17 mouse cellular contexts compared by ENCODE assay signal in the genomic region with DNA sequence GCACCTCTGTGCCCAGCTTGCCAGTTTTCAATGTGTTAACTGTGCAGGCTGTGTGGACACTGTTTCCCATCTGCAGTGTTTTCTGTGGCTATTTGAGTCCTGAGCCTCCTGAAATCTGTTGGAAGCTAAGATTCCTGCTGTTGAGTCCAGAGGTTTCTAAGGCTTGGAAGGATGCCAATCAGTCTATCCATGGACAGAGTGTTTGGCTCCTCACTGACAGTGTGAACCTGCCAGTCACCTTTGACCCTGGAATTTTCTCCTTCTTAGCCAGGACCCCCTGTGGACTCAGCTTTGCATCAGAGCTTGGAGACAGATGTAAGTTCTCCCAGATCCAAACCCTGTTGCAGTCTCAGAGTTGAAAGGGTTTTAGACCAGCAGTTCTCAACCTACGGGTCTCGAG. TPM values are rescaled to one million over a fixed set of nuclear protein-coding genes. Genes with fewer than 3 reads are reported as not detected.
DNase-seq lines count a peak whose midpoint lies in the region; ATAC-seq and TF ChIP-seq lines count a peak whose summit lies in the region.
"Had no signal": no experiment of that assay in that cellular context is flagged by ENCODE, and none has a peak within 500 bp of the region (broad histone marks: within the 10 kb centered on the region; RNA-seq: fewer than 3 reads in every experiment).

No protein-coding gene starts in this region.

- ATAC-seq in kidney, embryonic 16.5 days (ENCODE audit: low FRiP score, low TSS enrichment) = no peak
- ATAC-seq in liver, embryonic 11.5 days (replicated peaks; ENCODE audit: low FRiP score) = no peak
- ATAC-seq in stomach, postnatal 0 days (ENCODE audit: low FRiP score, low TSS enrichment) = no peak
- ATAC-seq: forebrain, embryonic 15.5 days had no signal

- H3K27me3 ChIP-seq in kidney, adult 2 months (replicated peaks; ENCODE audit: control insufficient read depth, insufficient read depth, low read length) = no peaks in the 10 kb centered on the region
- H3K27me3 ChIP-seq in kidney, embryonic 16.5 days (ENCODE audit: insufficient read depth, low read length) = no peaks in the 10 kb centered on the region
- no peaks in the 10 kb centered on the region for H3K27me3 ChIP-seq in liver, adult 2 months (ENCODE audit: control insufficient read depth, insufficient read depth, low read length)
- H3K27me3 ChIP-seq in liver, embryonic 11.5 days (replicated peaks; ENCODE audit: control insufficient read depth, insufficient read depth, low read length) = no peaks in the 10 kb centered on the region
- no peaks in the 10 kb centered on the region for H3K27me3 ChIP-seq in stomach, postnatal 0 days (ENCODE audit: control insufficient read depth, insufficient read depth, low read length)
- H3K27me3 ChIP-seq: forebrain, embryonic 15.5 days; hindbrain, embryonic 12.5 days had no signal

- no peak for TF ChIP-seq EP300 in stomach, postnatal 0 days (optimal IDR thresholded peaks at IDR 0.05)

- peaks cover 4% of the 10 kb centered on the region; the same call in 1 of the 2 replicates for H3K4me1 ChIP-seq in kidney, adult 2 months (ENCODE audit: control insufficient read depth, insufficient read depth, low read length)
- peaks cover 7% of the 10 kb centered on the region for H3K4me1 ChIP-seq in kidney, embryonic 16.5 days (ENCODE audit: insufficient read depth, low read length)
- peaks cover 14% of the 10 kb centered on the region for H3K4me1 ChIP-seq in liver, adult 2 months (ENCODE audit: control insufficient read depth, insufficient read depth, low read length)
- H3K4me1 ChIP-seq in liver, embryonic 11.5 days (replicated peaks; ENCODE audit: control insufficient read depth, insufficient read depth, low read length) = no peaks in the 10 kb centered on the region
- H3K4me1 ChIP-seq in stomach, postnatal 0 days (replicated peaks; ENCODE audit: control insufficient read depth, insufficient read depth) = no peaks in the 10 kb centered on the region; the same call in 1 of the 2 replicates

- peak; percentile 76 for DNase-seq in kidney, adult 2 months
- peak; percentile 72 for DNase-seq in liver, adult 2 months (ENCODE audit: extremely low read depth, low read depth, low spot score)
- no peak for DNase-seq in liver, embryonic 11.5 days (ENCODE audit: low spot score)
- DNase-seq in kidney, postnatal 25 days = peak; percentile 30 to 61
- no peak for DNase-seq in stomach, postnatal 0 days (ENCODE audit: low spot score)
- DNase-seq: adrenal gland, adult 8-10 months; adrenal gland, postnatal 36 days; cerebellum, adult 2 months; cerebellum, postnatal 14 days; heart, adult 18-20 months; heart, postnatal 10 days; heart, postnatal 4 days had no signal

- TF ChIP-seq POLR2A in kidney, adult 2 months (IDR thresholded peaks at IDR 0.05; ENCODE audit: low read depth, low read length) = no peak
- no peak for TF ChIP-seq POLR2A in liver, adult 2 months (IDR thresholded peaks at IDR 0.05; ENCODE audit: extremely low read depth, insufficient read depth, low read length)

- no peak overlapping the region for H3K4me2 ChIP-seq in kidney, embryonic 16.5 days (replicated peaks; ENCODE audit: low read depth, low read length)
- no peak overlapping the region for H3K4me2 ChIP-seq in liver, embryonic 11.5 days
- no peak overlapping the region for H3K4me2 ChIP-seq in stomach, postnatal 0 days (replicated peaks; ENCODE audit: low read depth)
- H3K4me2 ChIP-seq: embryonic facial prominence, embryonic 12.5 days; forebrain, embryonic 15.5 days; hindbrain, embryonic 12.5 days had no signal

- no peak overlapping the region for H3K9ac ChIP-seq in kidney, embryonic 16.5 days (replicated peaks; ENCODE audit: low read length)
- no peak overlapping the region for H3K9ac ChIP-seq in liver, adult 2 months (ENCODE audit: low read depth, low read length)
- no peak overlapping the region for H3K9ac ChIP-seq in liver, embryonic 11.5 days (ENCODE audit: low read depth, low read length)
- H3K9ac ChIP-seq in stomach, postnatal 0 days (ENCODE audit: low read length) = no peak overlapping the region
- H3K9ac ChIP-seq: embryonic facial prominence, embryonic 12.5 days; forebrain, embryonic 15.5 days; hindbrain, embryonic 12.5 days had no signal

- H3K79me2 ChIP-seq in liver, adult 2 months (ENCODE audit: control insufficient read depth, insufficient read depth, low read length) = no peaks in the 10 kb centered on the region

- H3K9me3 ChIP-seq in kidney, embryonic 16.5 days (ENCODE audit: low read length) = peaks cover 4% of the 10 kb centered on the region; the same call in 1 of the 2 replicates
- peaks cover 3% of the 10 kb centered on the region; the same call in 1 of the 2 replicates for H3K9me3 ChIP-seq in liver, embryonic 11.5 days (ENCODE audit: control insufficient read depth, low read length)
- H3K9me3 ChIP-seq in stomach, postnatal 0 days (ENCODE audit: control insufficient read depth, low read length) = no peaks in the 10 kb centered on the region
- H3K9me3 ChIP-seq: embryonic facial prominence, embryonic 12.5 days; forebrain, embryonic 15.5 days; heart, embryonic 10.5 days; hindbrain, embryonic 12.5 days had no signal

- no peak overlapping the region for H3K27ac ChIP-seq in kidney, adult 2 months (ENCODE audit: insufficient read depth, low read depth, low read length)
- H3K27ac ChIP-seq in kidney, embryonic 16.5 days (ENCODE audit: low read length) = no peak overlapping the region
- no peak overlapping the region for H3K27ac ChIP-seq in liver, adult 2 months (replicated peaks; ENCODE audit: insufficient read depth, low read depth, low read length)
- H3K27ac ChIP-seq in liver, embryonic 11.5 days (ENCODE audit: low read depth, low read length) = no peak overlapping the region
- H3K27ac ChIP-seq in stomach, postnatal 0 days (replicated peaks) = no peak overlapping the region
- H3K27ac ChIP-seq: embryonic facial prominence, embryonic 12.5 days; forebrain, embryonic 15.5 days; heart, embryonic 10.5 days; hindbrain, embryonic 12.5 days had no signal

- no peaks in the 10 kb centered on the region for H3K36me3 ChIP-seq in kidney, adult 2 months (ENCODE audit: control insufficient read depth, insufficient read depth, low read length)
- H3K36me3 ChIP-seq in kidney, embryonic 16.5 days (ENCODE audit: insufficient read depth, low read length) = no peaks in the 10 kb centered on the region
- H3K36me3 ChIP-seq in liver, adult 2 months (ENCODE audit: control insufficient read depth, insufficient read depth, low read length) = no peaks in the 10 kb centered on the region
- H3K36me3 ChIP-seq in liver, embryonic 11.5 days (ENCODE audit: control insufficient read depth, insufficient read depth, low read length) = no peaks in the 10 kb centered on the region
- H3K36me3 ChIP-seq in stomach, postnatal 0 days (ENCODE audit: control insufficient read depth, insufficient read depth, low read length) = no peaks in the 10 kb centered on the region
- H3K36me3 ChIP-seq: embryonic facial prominence, embryonic 12.5 days; forebrain, embryonic 15.5 days; heart, embryonic 10.5 days; hindbrain, embryonic 12.5 days had no signal

- TF ChIP-seq CTCF in kidney, adult 2 months (conservative IDR thresholded peaks at IDR 0.05; ENCODE audit: insufficient read depth, insufficient read length, low read depth, low read length) = no peak
- no peak for TF ChIP-seq CTCF in liver, adult 2 months (IDR thresholded peaks at IDR 0.05; ENCODE audit: low read depth, low read length)
- no peak for TF ChIP-seq CTCF in stomach, postnatal 0 days (IDR thresholded peaks at IDR 0.05; ENCODE audit: low read depth)

- 54% methylated on average over 2 of the region's 2 CpGs for WGBS in kidney, adult 2 months
- 44% methylated on average over 2 of the region's 2 CpGs for WGBS in kidney, embryonic 16.5 days
- 61% methylated on average over 2 of the region's 2 CpGs for WGBS in liver, adult 2 months
- WGBS in liver, embryonic 11.5 days = 75% methylated on average over 2 of the region's 2 CpGs
- 63% methylated on average over 2 of the region's 2 CpGs for WGBS in stomach, postnatal 0 days

- H3K4me3 ChIP-seq in kidney, adult 2 months (ENCODE audit: insufficient read depth, low read depth, low read length) = no peak overlapping the region
- H3K4me3 ChIP-seq in kidney, embryonic 16.5 days (ENCODE audit: low read length) = no peak overlapping the region
- no peak overlapping the region for H3K4me3 ChIP-seq in liver, adult 2 months (ENCODE audit: insufficient read depth, low read depth, low read length)
- H3K4me3 ChIP-seq in liver, embryonic 11.5 days (ENCODE audit: low read depth, low read length) = no peak overlapping the region
- H3K4me3 ChIP-seq in stomach, postnatal 0 days (ENCODE audit: low read depth, low read length) = no peak overlapping the region
- H3K4me3 ChIP-seq: embryonic facial prominence, embryonic 12.5 days; forebrain, embryonic 15.5 days; heart, embryonic 10.5 days; hindbrain, embryonic 12.5 days had no signal

RNA-seq across cellular contexts. Expression of gene Plekha4, which starts 14.1 kb away (rescaled TPM):
- 4.6 and 5.9 TPM in 2 replicates for polyA plus RNA-seq in kidney, adult 2 months (2012; rRNA removed)
- 4.4 and 5.3 TPM in 2 replicates for polyA plus RNA-seq in kidney, embryonic 16.5 days (2015; fragmentation: Nextera tagmentation; extraction: Ambion mirVana)
- total RNA-seq in liver, adult 2 months (2014; rRNA removed) = 0.55 and 0.60 TPM in 2 replicates
- polyA plus RNA-seq in liver, adult 2 months (2012; rRNA removed) = 1.00 and 1.8 TPM in 2 replicates
- 0.64 and 0.89 TPM in 2 replicates for polyA plus RNA-seq in liver, embryonic 11.5 days (2014; fragmentation: Nextera tagmentation; extraction: Ambion mirVana)
- 7.9 and 8.0 TPM in 2 replicates for polyA plus RNA-seq in stomach, postnatal 0 days (2015; fragmentation: Nextera tagmentation; extraction: Ambion mirVana)

RNA-seq across cellular contexts. Expression of gene Ppp1r15a, which starts 14.1 kb away (rescaled TPM):
- polyA plus RNA-seq in kidney, adult 2 months (2012; rRNA removed) = 26.6 and 28.2 TPM in 2 replicates
- 24.3 and 24.8 TPM in 2 replicates for polyA plus RNA-seq in kidney, embryonic 16.5 days (2015; fragmentation: Nextera tagmentation; extraction: Ambion mirVana)
- 4.3 and 4.4 TPM in 2 replicates for total RNA-seq in liver, adult 2 months (2014; rRNA removed)
- polyA plus RNA-seq in liver, adult 2 months (2012; rRNA removed) = 10.8 and 14.9 TPM in 2 replicates
- 61.6 and 62.0 TPM in 2 replicates for polyA plus RNA-seq in liver, embryonic 11.5 days (2014; fragmentation: Nextera tagmentation; extraction: Ambion mirVana)
- 21.6 and 26.6 TPM in 2 replicates for polyA plus RNA-seq in stomach, postnatal 0 days (2015; fragmentation: Nextera tagmentation; extraction: Ambion mirVana)

RNA-seq across cellular contexts. Expression of gene Hsd17b14, which starts 14.5 kb away (rescaled TPM):
- polyA plus RNA-seq in kidney, adult 2 months (2012; rRNA removed) = 43.9 and 48.3 TPM in 2 replicates
- 13.5 and 15.5 TPM in 2 replicates for polyA plus RNA-seq in kidney, embryonic 16.5 days (2015; fragmentation: Nextera tagmentation; extraction: Ambion mirVana)
- total RNA-seq in liver, adult 2 months (2014; rRNA removed) = not detected in 2 replicates
- polyA plus RNA-seq in liver, adult 2 months (2012; rRNA removed) = not detected in 2 replicates
- 2.8 and 5.4 TPM in 2 replicates for polyA plus RNA-seq in liver, embryonic 11.5 days (2014; fragmentation: Nextera tagmentation; extraction: Ambion mirVana)
- polyA plus RNA-seq in stomach, postnatal 0 days (2015; fragmentation: Nextera tagmentation; extraction: Ambion mirVana) = 16.6 and 16.9 TPM in 2 replicates
- polyA plus RNA-seq: forebrain, embryonic 15.5 days had no signal

RNA-seq across cellular contexts. Expression of gene Bcat2, which starts 29.7 kb away (rescaled TPM):
- polyA plus RNA-seq in kidney, adult 2 months (2012; rRNA removed) = 185 and 188 TPM in 2 replicates
- polyA plus RNA-seq in kidney, embryonic 16.5 days (2015; fragmentation: Nextera tagmentation; extraction: Ambion mirVana) = 87.9 and 93.2 TPM in 2 replicates
- 14.7 and 18.1 TPM in 2 replicates for total RNA-seq in liver, adult 2 months (2014; rRNA removed)
- 41.0 and 54.5 TPM in 2 replicates for polyA plus RNA-seq in liver, adult 2 months (2012; rRNA removed)
- polyA plus RNA-seq in liver, embryonic 11.5 days (2014; fragmentation: Nextera tagmentation; extraction: Ambion mirVana) = 84.7 and 90.1 TPM in 2 replicates
- 101 and 108 TPM in 2 replicates for polyA plus RNA-seq in stomach, postnatal 0 days (2015; fragmentation: Nextera tagmentation; extraction: Ambion mirVana)

RNA-seq across cellular contexts. Expression of gene Nucb1, which starts 30.0 kb away (rescaled TPM):
- polyA plus RNA-seq in kidney, adult 2 months (2012; rRNA removed) = 397 and 405 TPM in 2 replicates
- 295 and 299 TPM in 2 replicates for polyA plus RNA-seq in kidney, embryonic 16.5 days (2015; fragmentation: Nextera tagmentation; extraction: Ambion mirVana)
- 68.1 and 84.8 TPM in 2 replicates for total RNA-seq in liver, adult 2 months (2014; rRNA removed)
- 307 and 310 TPM in 2 replicates for polyA plus RNA-seq in liver, adult 2 months (2012; rRNA removed)
- 149 and 153 TPM in 2 replicates for polyA plus RNA-seq in liver, embryonic 11.5 days (2014; fragmentation: Nextera tagmentation; extraction: Ambion mirVana)
- polyA plus RNA-seq in stomach, postnatal 0 days (2015; fragmentation: Nextera tagmentation; extraction: Ambion mirVana) = 196 and 199 TPM in 2 replicates

Comparison
In these comparisons a context has a peak if more than half of its experiments do, and no peak if none do; other contexts are left out.
1. DNase-seq: peak in kidney, adult 2 months (single experiment), liver, adult 2 months (single experiment) and kidney, postnatal 25 days (2 of 2); none in liver, embryonic 11.5 days (single experiment) and stomach, postnatal 0 days (single experiment).